In genomic region chr13:46812648-46813184, GRCm38 (mm10) we compare ENCODE assay signal across 15 mouse cellular contexts.
DNase-seq lines count a peak whose midpoint lies in the region; ATAC-seq and TF ChIP-seq lines count a peak whose summit lies in the region.
"Had no signal": no experiment of that assay in that cellular context is flagged by ENCODE, and none has a peak within 500 bp of the region (broad histone marks: within the 10 kb centered on the region; RNA-seq: fewer than 3 reads in every experiment).

No protein-coding gene starts in this region.

- H3K4me2 ChIP-seq in lung, postnatal 0 days (replicated peaks; ENCODE audit: low read depth, low read length) = no peak overlapping the region
- no peak overlapping the region for H3K4me2 ChIP-seq in heart, postnatal 0 days (ENCODE audit: low read depth, low read length)
- no peak overlapping the region for H3K4me2 ChIP-seq in stomach, postnatal 0 days (replicated peaks; ENCODE audit: low read depth)
- H3K4me2 ChIP-seq: forebrain, embryonic 13.5 days; hindbrain, embryonic 15.5 days; liver, embryonic 13.5 days had no signal

- no peak for TF ChIP-seq POLR2A in lung, adult 2 months (IDR thresholded peaks at IDR 0.05; ENCODE audit: borderline replicate concordance, extremely low read depth, low read depth, low read length)

- no peaks in the 10 kb centered on the region for H3K4me1 ChIP-seq in lung, postnatal 0 days (ENCODE audit: insufficient read depth, low read depth, low read length)
- no peaks in the 10 kb centered on the region for H3K4me1 ChIP-seq in lung, adult 2 months (ENCODE audit: control insufficient read depth, insufficient read depth, low read length)
- H3K4me1 ChIP-seq in heart, postnatal 0 days (ENCODE audit: control insufficient read depth, insufficient read depth) = peaks cover 8% of the 10 kb centered on the region; the same call in 1 of the 2 replicates
- H3K4me1 ChIP-seq in stomach, postnatal 0 days (replicated peaks; ENCODE audit: control insufficient read depth, insufficient read depth) = no peaks in the 10 kb centered on the region
- H3K4me1 ChIP-seq: forebrain, embryonic 13.5 days; hindbrain, embryonic 15.5 days; liver, embryonic 13.5 days had no signal

- no peak for TF ChIP-seq CTCF in lung, postnatal 0 days (IDR thresholded peaks at IDR 0.05)
- TF ChIP-seq CTCF in lung, adult 2 months (IDR thresholded peaks at IDR 0.05; ENCODE audit: insufficient read depth, low read length) = no peak
- no peak for TF ChIP-seq CTCF in heart, postnatal 0 days (IDR thresholded peaks at IDR 0.05; ENCODE audit: low read depth)
- TF ChIP-seq CTCF in stomach, postnatal 0 days (IDR thresholded peaks at IDR 0.05; ENCODE audit: low read depth) = no peak

- no peak overlapping the region for H3K9ac ChIP-seq in lung, postnatal 0 days (replicated peaks; ENCODE audit: low read depth)
- no peak overlapping the region for H3K9ac ChIP-seq in heart, postnatal 0 days (replicated peaks; ENCODE audit: low read depth, low read length)
- H3K9ac ChIP-seq in stomach, postnatal 0 days (ENCODE audit: low read length) = no peak overlapping the region
- H3K9ac ChIP-seq: forebrain, embryonic 13.5 days; hindbrain, embryonic 15.5 days; liver, embryonic 13.5 days had no signal

- TF ChIP-seq EP300 in lung, postnatal 0 days (IDR thresholded peaks at IDR 0.05) = no peak
- no peak for TF ChIP-seq EP300 in heart, postnatal 0 days (IDR thresholded peaks at IDR 0.05; ENCODE audit: low read depth)
- no peak for TF ChIP-seq EP300 in stomach, postnatal 0 days (optimal IDR thresholded peaks at IDR 0.05)

- WGBS in lung, postnatal 0 days = 79% methylated on average over 15 of the region's 15 CpGs
- WGBS in lung, adult 2 months = 58% methylated on average over 15 of the region's 15 CpGs
- 52% methylated on average over 15 of the region's 15 CpGs for WGBS in heart, postnatal 0 days
- 79% methylated on average over 15 of the region's 15 CpGs for WGBS in stomach, postnatal 0 days

- no peaks in the 10 kb centered on the region for H3K27me3 ChIP-seq in lung, postnatal 0 days (replicated peaks; ENCODE audit: insufficient read depth, low read length)
- no peaks in the 10 kb centered on the region for H3K27me3 ChIP-seq in heart, postnatal 0 days (ENCODE audit: control insufficient read depth, insufficient read depth, low read length)
- H3K27me3 ChIP-seq in stomach, postnatal 0 days (ENCODE audit: control insufficient read depth, insufficient read depth, low read length) = no peaks in the 10 kb centered on the region
- H3K27me3 ChIP-seq: forebrain, embryonic 13.5 days; hindbrain, embryonic 15.5 days; liver, embryonic 13.5 days; megakaryocyte, embryonic 14.5 days had no signal

- H3K9me3 ChIP-seq in lung, postnatal 0 days (ENCODE audit: low read length) = no peaks in the 10 kb centered on the region
- no peaks in the 10 kb centered on the region for H3K9me3 ChIP-seq in heart, postnatal 0 days (replicated peaks; ENCODE audit: control insufficient read depth, low read length)
- no peaks in the 10 kb centered on the region for H3K9me3 ChIP-seq in stomach, postnatal 0 days (ENCODE audit: control insufficient read depth, low read length)
- H3K9me3 ChIP-seq: forebrain, embryonic 13.5 days; G1E; hindbrain, embryonic 15.5 days; liver, embryonic 13.5 days; megakaryocyte, embryonic 14.5 days had no signal

- peak; percentile 69 for ATAC-seq in lung, postnatal 0 days
- peak; percentile 61 for ATAC-seq in heart, postnatal 0 days (ENCODE audit: insufficient read depth, low read depth)
- peak; percentile 51; the same call in 1 of the 2 replicates for ATAC-seq in stomach, postnatal 0 days (ENCODE audit: low FRiP score, low TSS enrichment)
- no peak for ATAC-seq in monocyte, adult 5-6 weeks (replicated peaks; ENCODE audit: insufficient number of reproducible peaks, low FRiP score, low TSS enrichment, poor library complexity, severe bottlenecking)
- ATAC-seq: forebrain, embryonic 13.5 days had no signal

- peak; percentile 27 for DNase-seq in lung, postnatal 0 days (ENCODE audit: low spot score)
- DNase-seq in lung, adult 2 months = no peak
- peak; percentile 76 for DNase-seq in adrenal gland, postnatal 14 days
- peak; percentile 58 for DNase-seq in heart, postnatal 0 days (ENCODE audit: low spot score)
- DNase-seq in stomach, postnatal 0 days (ENCODE audit: low spot score) = no peak
- no peak for DNase-seq in spleen, postnatal 14 days (ENCODE audit: low spot score in 2 of 2)
- DNase-seq in left cerebral cortex, adult 8-10 months (ENCODE audit: low spot score in 2 of 2) = no peak
- DNase-seq: cerebellum, adult 9-10 months; kidney, postnatal 14 days; liver, embryonic 13.5 days had no signal

- H3K4me3 ChIP-seq in lung, postnatal 0 days (ENCODE audit: low read depth, low read length) = no peak overlapping the region
- no peak overlapping the region for H3K4me3 ChIP-seq in lung, adult 2 months (replicated peaks; ENCODE audit: extremely low read depth, low read depth, low read length)
- H3K4me3 ChIP-seq in heart, postnatal 0 days (ENCODE audit: low read depth, low read length) = no peak overlapping the region
- H3K4me3 ChIP-seq in stomach, postnatal 0 days (ENCODE audit: low read depth, low read length) = no peak overlapping the region
- H3K4me3 ChIP-seq: forebrain, embryonic 13.5 days; hindbrain, embryonic 15.5 days; liver, embryonic 13.5 days; megakaryocyte, embryonic 14.5 days had no signal

- H3K36me3 ChIP-seq in lung, postnatal 0 days (ENCODE audit: insufficient read depth, low read length) = peaks cover 37% of the 10 kb centered on the region
- H3K36me3 ChIP-seq in heart, postnatal 0 days (replicated peaks; ENCODE audit: control insufficient read depth, insufficient read depth, low read length) = peaks cover 77% of the 10 kb centered on the region
- peaks cover 17% of the 10 kb centered on the region for H3K36me3 ChIP-seq in stomach, postnatal 0 days (ENCODE audit: control insufficient read depth, insufficient read depth, low read length)
- H3K36me3 ChIP-seq: G1E had no signal

- no peak overlapping the region for H3K27ac ChIP-seq in lung, postnatal 0 days (ENCODE audit: low read length)
- peak overlapping the region; percentile 48; the same call in 1 of the 2 replicates for H3K27ac ChIP-seq in heart, postnatal 0 days (ENCODE audit: low read depth)
- no peak overlapping the region for H3K27ac ChIP-seq in stomach, postnatal 0 days (replicated peaks)
- H3K27ac ChIP-seq: forebrain, embryonic 13.5 days; hindbrain, embryonic 15.5 days; liver, embryonic 13.5 days had no signal

Comparison
In these comparisons a context has a peak if more than half of its experiments do, and no peak if none do; other contexts are left out.
1. DNase-seq: peak in lung, postnatal 0 days (single experiment), adrenal gland, postnatal 14 days (single experiment) and heart, postnatal 0 days (single experiment); none in lung, adult 2 months (single experiment), stomach, postnatal 0 days (single experiment), spleen, postnatal 14 days (0 of 2) and left cerebral cortex, adult 8-10 months (0 of 2).